Mouse (Mus musculus) cerebellum, adult 2 months (tissue): ENCODE measurements around the gene Zfp704. TPM values are rescaled to one million over a fixed set of nuclear protein-coding genes. Genes with fewer than 3 reads are reported as not detected.

Experiments
- DNase-seq, 2 experiments: peaks; one replicate each; pipeline ENCODE4 v3.0.0; 2021
- H3K27ac ChIP-seq: fragments of 200-500 bp; 2 replicates; pipeline ENCODE4 v1.5.1; 2012; ENCODE audit warnings: low read length, control low read depth, inconsistent platforms; ENCODE audit not compliant: insufficient read depth
- H3K27me3 ChIP-seq: fragments of 200-500 bp; 2 replicates; pipeline ENCODE4 v1.6.1; 2012; ENCODE audit warnings: inconsistent platforms, mild to moderate bottlenecking, low read length, moderate library complexity; ENCODE audit not compliant: control insufficient read depth, insufficient read depth
- H3K4me1 ChIP-seq: fragments of 200-500 bp; 2 replicates; pipeline ENCODE4 v1.6.1; 2011; ENCODE audit warnings: low read length; ENCODE audit not compliant: control insufficient read depth, insufficient read depth
- H3K4me3 ChIP-seq: fragments of 200-500 bp; replicated peaks from 2 replicates; pipeline ENCODE3; 2011; ENCODE audit warnings: mild to moderate bottlenecking, low read depth, low read length, control low read depth; ENCODE audit not compliant: insufficient read depth
- CTCF ChIP-seq: fragments of 200-500 bp; IDR thresholded peaks from 2 replicates; pipeline ENCODE4 v1.5.1; 2011; ENCODE audit warnings: low read depth, mild to moderate bottlenecking, control low read depth, low read length, moderate library complexity, borderline replicate concordance; ENCODE audit not compliant: insufficient read depth
- POLR2A ChIP-seq: fragments of 200-500 bp; IDR thresholded peaks from 2 replicates; pipeline ENCODE4 v1.6.1; 2011; ENCODE audit warnings: low read length, control low read depth, borderline replicate concordance; ENCODE audit not compliant: insufficient read depth
- WGBS: fragments of 180-500 bp; shearing (Covaris S2); methylation state at CpG from one replicate; pipeline ENCODE4 v1.1.7; 2018; 5-methylcytosine and 5-hydroxymethylcytosine counted together
- polyA plus RNA-seq: library from polyadenylated mRNA; depleted of rRNA; stranded (reverse); fragments of >200 nt; gene quantifications from 2 replicates; pipeline ENCODE4 v1.2.3, GENCODE M21; 2012

Gene Zfp704
- polyA plus RNA-seq, 1 experiment, result 13.1 TPM

- WGBS, result 81% methylated on average over 7 of the region's 7 CpGs
- DNase-seq, result no peak
- TF ChIP-seq CTCF (no peak), POLR2A (no peak)
- no peak overlapping the region for H3K27ac ChIP-seq
- no peak overlapping the region for H3K4me3 ChIP-seq
- H3K4me1 ChIP-seq, result peaks cover 9% of the 10 kb centered on the region
- no peaks in the 10 kb centered on the region for H3K27me3 ChIP-seq
Observed at GRCm38 (mm10) chr3:9563562-9563961, 46.3 kb downstream of the Zfp704 start.

GRCm38 (mm10) chr3:9562649-9563328 is 47.1 kb downstream of the Zfp704 start:
- no peak for DNase-seq
- Histone ChIP-seq H3K27ac (no peak overlapping the region), H3K4me3 (no peak overlapping the region), H3K4me1 (peaks cover 2% of the 10 kb centered on the region; the same call in 1 of the 2 replicates), H3K27me3 (no peaks in the 10 kb centered on the region)
- 87% methylated on average over 11 of the region's 11 CpGs for WGBS
- no peak for TF ChIP-seq POLR2A
- TF ChIP-seq CTCF, result no peak

GRCm38 (mm10) chr3:9557778-9558560 is 51.9 kb downstream of the Zfp704 start:
- WGBS, result 78% methylated on average over 6 of the region's 6 CpGs

GRCm38 (mm10) chr3:9556137-9556536 is 53.7 kb downstream of the Zfp704 start:
- no peak for DNase-seq
- no peak overlapping the region for H3K27ac ChIP-seq
- 85% methylated on average over 5 of the region's 5 CpGs for WGBS
- H3K4me3 ChIP-seq, result no peak overlapping the region
- peaks cover 6% of the 10 kb centered on the region; the same call in 1 of the 2 replicates for H3K4me1 ChIP-seq
- TF ChIP-seq CTCF (no peak), POLR2A (no peak)
- no peaks in the 10 kb centered on the region for H3K27me3 ChIP-seq

More at GRCm38 (mm10) chr3:9557778-9558560, 51.9 kb downstream of the Zfp704 start:
- Histone ChIP-seq H3K4me3 (no peak overlapping the region), H3K27me3 (no peaks in the 10 kb centered on the region), H3K4me1 (peaks cover 5% of the 10 kb centered on the region; the same call in 1 of the 2 replicates), H3K27ac (no peak overlapping the region)
- no peak for TF ChIP-seq POLR2A
- DNase-seq, result no peak

GRCm38 (mm10) chr3:9554916-9555315 is 55.0 kb downstream of the Zfp704 start:
- no peak overlapping the region for H3K27ac ChIP-seq
- TF ChIP-seq POLR2A (no peak), CTCF (no peak)
- H3K27me3 ChIP-seq, result no peaks in the 10 kb centered on the region
- no peak for DNase-seq
- no peak overlapping the region for H3K4me3 ChIP-seq
- WGBS, result 95% methylated on average over 6 of the region's 6 CpGs
- peaks cover 6% of the 10 kb centered on the region; the same call in 1 of the 2 replicates for H3K4me1 ChIP-seq

- TF ChIP-seq POLR2A, result no peak
- TF ChIP-seq CTCF, result no peak
- H3K27me3 ChIP-seq, result no peaks in the 10 kb centered on the region
- no peak overlapping the region for H3K4me3 ChIP-seq
- WGBS, result 82% methylated on average over 8 of the region's 8 CpGs
- no peak overlapping the region for H3K27ac ChIP-seq
- DNase-seq, result no peak
- peaks cover 6% of the 10 kb centered on the region; the same call in 1 of the 2 replicates for H3K4me1 ChIP-seq
Observed at GRCm38 (mm10) chr3:9552332-9552731, 57.6 kb downstream of the Zfp704 start.

GRCm38 (mm10) chr3:9550930-9551329 is 59.0 kb downstream of the Zfp704 start:
- TF ChIP-seq CTCF, result no peak
- TF ChIP-seq POLR2A, result no peak
- Histone ChIP-seq H3K27me3 (no peaks in the 10 kb centered on the region), H3K27ac (no peak overlapping the region), H3K4me1 (peaks cover 6% of the 10 kb centered on the region; the same call in 1 of the 2 replicates), H3K4me3 (no peak overlapping the region)
- WGBS, result 70% methylated on average over 1 of the region's 1 CpGs
- DNase-seq, result no peak
